Mouse (Mus musculus) thymus, postnatal 4 days (tissue): ENCODE data around the gene Gm10447.
"Not testable (repeated sequence)": the region's sequence is repeated elsewhere in the genome, so short reads cannot be mapped to it uniquely, and the experiment has no call there.

ENCODE experiments used
- DNase-seq: peaks from one replicate; pipeline ENCODE4 v3.0.0; 2021

The Gm10447 gene

GRCm38 (mm10) chr11:53441921-53442320, 15.0 kb downstream of the Gm10447 start:
- DNase-seq: peak; percentile 66

GRCm38 (mm10) chr11:53436338-53436737, 20.6 kb downstream of the Gm10447 start:
- no peak for DNase-seq

- DNase-seq: no peak
Measured at GRCm38 (mm10) chr11:53435504-53435903, 21.4 kb downstream of the Gm10447 start.

- DNase-seq: no peak
Measured at GRCm38 (mm10) chr11:53433057-53433456, 23.9 kb downstream of the Gm10447 start.

- DNase-seq: peak; percentile 39
Measured at GRCm38 (mm10) chr11:53431347-53432056, 25.4 kb downstream of the Gm10447 start.

GRCm38 (mm10) chr11:53430670-53431346, 26.1 kb downstream of the Gm10447 start, which contains the start of the genes Uqcrq and Gdf9:
Gene Uqcrq (minus strand): TSS chr11:53430831.
Gene Gdf9 (plus strand): TSS chr11:53431023.
- DNase-seq: peak; percentile 99

- DNase-seq: no peak
Measured at GRCm38 (mm10) chr11:53430300-53430669, 26.6 kb downstream of the Gm10447 start.

GRCm38 (mm10) chr11:53429182-53429581, 27.7 kb downstream of the Gm10447 start:
- no peak for DNase-seq

- DNase-seq: no peak
Measured at GRCm38 (mm10) chr11:53428716-53429057, 28.2 kb downstream of the Gm10447 start.

- DNase-seq: no peak
Measured at GRCm38 (mm10) chr11:53427993-53428715, 28.8 kb downstream of the Gm10447 start.

GRCm38 (mm10) chr11:53426914-53427313, 30.0 kb downstream of the Gm10447 start:
- not testable (repeated sequence) for DNase-seq

GRCm38 (mm10) chr11:53425711-53426255, 31.1 kb downstream of the Gm10447 start:
- DNase-seq: no peak

- DNase-seq: no peak
Measured at GRCm38 (mm10) chr11:53425251-53425650, 31.7 kb downstream of the Gm10447 start.

- DNase-seq: no peak
Measured at GRCm38 (mm10) chr11:53424826-53425225, 32.1 kb downstream of the Gm10447 start.

GRCm38 (mm10) chr11:53423036-53423435, 33.9 kb downstream of the Gm10447 start, which contains the start of gene Leap2:
Gene Leap2 (minus strand): TSS chr11:53423170.
- DNase-seq: no peak

- DNase-seq: no peak
Measured at GRCm38 (mm10) chr11:53418048-53418447, 38.9 kb downstream of the Gm10447 start.

GRCm38 (mm10) chr11:53413871-53414270, 43.0 kb downstream of the Gm10447 start:
- no peak for DNase-seq

GRCm38 (mm10) chr11:53411738-53412137, 45.2 kb downstream of the Gm10447 start:
- no peak for DNase-seq
